Mouse (Mus musculus) liver, embryonic 16.5 days (tissue): Measurements from ENCODE around the gene Rab22a. TPM values are rescaled to one million over a fixed set of nuclear protein-coding genes. Genes with fewer than 3 reads are reported as not detected.
"Not testable (repeated sequence)": the region's sequence is repeated elsewhere in the genome, so short reads cannot be mapped to it uniquely, and the experiment has no call there.

Experiments
- ATAC-seq: fragments of 200-750 bp; cut with Nextera tagmentation; 2 replicates; pipeline ENCODE4 v1.8.0; 2017; ENCODE audit warnings: low read depth, mild to moderate bottlenecking, moderate number of reproducible peaks, moderate library complexity
- H3K27ac ChIP-seq: fragments of 300-500 bp; sonication (generic); 2 replicates; pipeline ENCODE4 v1.5.1; 2014; ENCODE audit warnings: mild to moderate bottlenecking, low read length
- H3K27me3 ChIP-seq: fragments of 300-500 bp; sonication (generic); 2 replicates; pipeline ENCODE4 v1.6.1; 2014; ENCODE audit warnings: low read depth, low read length, mixed read lengths; ENCODE audit not compliant: control insufficient read depth, insufficient read depth
- H3K36me3 ChIP-seq: fragments of 300-500 bp; sonication (generic); 2 replicates; pipeline ENCODE4 v1.6.1; 2014; ENCODE audit warnings: mild to moderate bottlenecking; ENCODE audit not compliant: control insufficient read depth, insufficient read depth
- H3K4me1 ChIP-seq: fragments of 300-500 bp; sonication (generic); 2 replicates; pipeline ENCODE4 v1.6.1; 2014; ENCODE audit warnings: low read depth, low read length, mixed read lengths; ENCODE audit not compliant: control insufficient read depth
- H3K4me2 ChIP-seq: fragments of 300-500 bp; sonication (generic); 2 replicates; pipeline ENCODE4 v1.6.1; 2014; ENCODE audit warnings: low read depth, low read length, mixed read lengths
- H3K4me3 ChIP-seq: fragments of 300-500 bp; sonication (generic); 2 replicates; pipeline ENCODE4 v1.5.1; 2014; ENCODE audit warnings: low read depth, mild to moderate bottlenecking, low read length
- H3K9ac ChIP-seq: fragments of 300-500 bp; sonication (generic); 2 replicates; pipeline ENCODE4 v1.6.1; 2014; ENCODE audit warnings: low read depth, low read length
- H3K9me3 ChIP-seq: fragments of 300-500 bp; sonication (generic); replicated peaks from 2 replicates; pipeline ENCODE4 v1.6.1; 2016; ENCODE audit warnings: low read length; ENCODE audit not compliant: control insufficient read depth
- WGBS: fragments of 180-500 bp; shearing (Covaris S2); extraction: QIAGEN DNeasy Blood & Tissue Kit; methylation state at CpG from one replicate; pipeline ENCODE4 v1.1.7; 2014; ENCODE audit not compliant: insufficient replicate concordance; 5-methylcytosine and 5-hydroxymethylcytosine counted together
- polyA plus RNA-seq: library from polyadenylated mRNA; unstranded; fragments of >200 nt; fragmentation: Nextera tagmentation; extraction: Ambion mirVana; gene quantifications from 2 replicates; pipeline ENCODE4 v1.2.1, GENCODE M21; 2015

The Rab22a gene
- 13.9 and 14.1 TPM in 2 replicates for polyA plus RNA-seq

DNA sequence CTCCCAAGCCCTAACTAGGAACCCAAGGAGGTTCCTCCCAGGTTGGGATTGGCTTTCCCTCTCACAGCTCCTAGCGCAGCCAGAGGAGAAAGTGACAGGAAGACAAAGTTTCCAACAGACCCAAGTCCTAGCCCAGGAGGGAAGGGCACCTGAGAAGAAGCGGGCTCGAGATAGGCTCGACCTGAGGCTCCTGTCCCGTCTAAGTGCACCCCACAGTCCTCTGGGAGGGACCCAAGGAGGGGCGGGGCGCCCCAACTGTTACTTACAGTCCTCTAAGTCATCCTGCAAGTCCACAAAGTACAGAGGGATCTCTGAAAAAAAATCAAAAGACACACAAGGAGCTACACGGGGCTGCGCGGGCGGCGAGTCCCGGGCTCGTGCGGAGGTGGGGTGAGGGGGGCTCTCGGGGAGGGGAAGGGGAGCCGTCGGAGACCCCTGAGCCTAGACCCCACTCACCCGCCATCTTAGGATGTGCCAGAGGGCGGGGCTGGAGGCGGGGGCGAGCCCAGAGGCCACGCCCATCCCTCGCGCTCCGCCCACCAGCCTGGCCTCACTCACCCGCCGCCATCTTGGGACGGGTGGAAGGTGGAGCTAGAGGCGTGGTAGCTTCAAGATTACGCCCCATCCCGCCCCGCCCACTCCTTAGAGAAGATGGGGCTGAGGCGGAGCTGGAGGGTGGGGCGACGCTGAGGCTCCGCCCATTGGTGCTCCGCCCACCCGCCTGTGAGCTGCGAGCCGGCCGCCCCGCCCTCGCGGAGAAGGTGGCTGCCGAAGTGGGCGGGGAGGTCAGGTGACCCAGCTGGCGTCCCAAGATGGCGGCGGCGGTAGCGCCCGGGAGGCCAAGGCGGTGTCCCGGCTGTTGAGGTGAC is at the start of gene Rab22a:
TSS of gene Rab22a (plus strand) at position 704 of the 869 bp plus-strand sequence.
- H3K4me3 ChIP-seq = peak within 1 kb of the TSS; percentile 96
- peak within 1 kb of the TSS; percentile 91 for H3K4me2 ChIP-seq
- WGBS = under 1% methylated on average over 49 of the region's 55 CpGs
- H3K4me1 ChIP-seq = peaks cover 36% of the 10 kb centered on the region
- no peaks in the 10 kb centered on the region for H3K9me3 ChIP-seq
- H3K36me3 ChIP-seq = no peaks in the 10 kb centered on the region; the same call in 1 of the 2 replicates
- no peaks in the 10 kb centered on the region for H3K27me3 ChIP-seq
- H3K27ac ChIP-seq = peak within 1 kb of the TSS; percentile 84
- ATAC-seq = peak; percentile 91
- H3K9ac ChIP-seq = peak within 1 kb of the TSS; percentile 94

DNA sequence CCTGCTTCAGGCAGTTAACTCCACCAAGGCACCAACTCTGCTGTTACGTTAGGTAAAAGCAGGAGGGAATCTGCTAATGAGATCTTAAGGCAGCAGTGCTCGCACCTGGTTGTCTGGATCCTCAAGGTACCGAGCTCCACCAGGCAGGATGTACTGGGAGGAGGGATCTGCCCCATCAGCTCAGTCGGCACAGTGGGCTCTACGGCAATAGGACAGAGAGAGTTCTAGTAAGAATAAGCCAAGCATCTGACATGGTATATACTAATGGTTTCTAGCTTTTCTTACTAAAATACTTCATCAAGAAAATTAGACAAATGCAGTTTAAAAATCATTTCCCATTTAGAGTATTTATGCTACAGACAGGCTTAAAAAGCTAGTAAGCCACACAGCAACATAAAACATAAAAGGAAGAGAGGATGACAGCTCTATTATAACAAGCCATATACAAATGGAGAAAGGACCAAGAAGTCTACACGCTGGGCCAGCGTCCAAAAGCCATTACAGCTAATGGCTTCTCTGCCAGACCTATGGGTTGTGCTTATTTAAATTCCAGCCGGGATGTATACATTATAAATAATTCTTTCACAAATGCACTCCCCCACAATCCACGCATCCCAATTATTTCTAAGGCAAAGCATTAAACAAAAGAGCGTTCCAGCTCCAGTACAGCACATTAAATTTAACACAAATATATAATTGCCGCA is 44.0 kb upstream of the Rab22a start:
- 78% methylated on average over 11 of the region's 11 CpGs for WGBS
- Histone ChIP-seq H3K4me3 (no peak overlapping the region), H3K27me3 (no peaks in the 10 kb centered on the region), H3K4me2 (no peak overlapping the region), H3K27ac (no peak overlapping the region), H3K4me1 (no peaks in the 10 kb centered on the region), H3K9ac (no peak overlapping the region), H3K9me3 (no peaks in the 10 kb centered on the region), H3K36me3 (no peaks in the 10 kb centered on the region)
- ATAC-seq = no peak

DNA sequence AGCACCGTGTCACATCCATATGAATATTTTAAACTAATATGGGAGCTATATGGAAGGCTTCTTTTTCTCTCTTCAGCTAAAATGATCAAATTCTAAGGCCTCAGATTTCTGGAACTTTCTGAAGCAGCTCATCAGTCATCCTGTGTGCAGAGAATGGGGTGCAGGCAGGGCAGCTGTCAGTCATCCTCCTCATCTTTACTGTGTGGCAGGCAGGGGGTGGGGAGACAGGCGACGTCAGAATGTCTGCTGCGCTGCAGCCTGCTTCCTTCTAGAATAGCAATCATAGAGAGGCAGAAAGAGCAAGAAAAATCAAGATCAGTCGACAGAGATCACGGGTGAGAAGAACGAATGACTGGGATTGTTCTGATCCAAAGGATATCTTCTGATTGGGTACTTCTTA is 43.4 kb upstream of the Rab22a start:
- H3K9ac ChIP-seq = no peak overlapping the region
- H3K4me1 ChIP-seq = no peaks in the 10 kb centered on the region
- no peak overlapping the region for H3K4me3 ChIP-seq
- H3K9me3 ChIP-seq = no peaks in the 10 kb centered on the region
- H3K27me3 ChIP-seq = no peaks in the 10 kb centered on the region
- H3K27ac ChIP-seq = no peak overlapping the region
- ATAC-seq = no peak
- H3K36me3 ChIP-seq = no peaks in the 10 kb centered on the region
- no peak overlapping the region for H3K4me2 ChIP-seq
- WGBS = 73% methylated on average over 7 of the region's 7 CpGs

DNA sequence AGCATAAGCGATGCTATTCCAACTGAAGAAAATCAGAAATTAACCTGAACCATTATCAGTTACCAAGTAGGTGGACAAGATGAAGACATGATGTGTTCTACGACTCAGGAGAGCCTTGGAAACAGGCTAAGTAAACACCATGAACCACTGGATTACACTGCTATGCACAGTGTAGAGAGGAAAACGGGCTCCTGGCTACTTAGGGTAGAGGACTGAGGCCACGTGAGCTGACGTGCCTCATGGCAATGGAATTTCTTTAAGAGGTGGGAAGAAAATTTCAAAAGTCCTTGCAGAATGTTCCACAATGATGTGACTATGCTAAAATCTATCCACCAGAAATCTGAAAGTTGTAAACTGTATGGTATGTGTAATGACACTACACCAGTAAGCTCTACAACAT is 40.4 kb upstream of the Rab22a start:
- Histone ChIP-seq H3K27ac (no peak overlapping the region), H3K27me3 (no peaks in the 10 kb centered on the region), H3K4me1 (no peaks in the 10 kb centered on the region), H3K36me3 (no peaks in the 10 kb centered on the region), H3K9ac (no peak overlapping the region), H3K9me3 (no peaks in the 10 kb centered on the region), H3K4me3 (no peak overlapping the region), H3K4me2 (no peak overlapping the region)
- ATAC-seq = no peak
- 76% methylated on average over 5 of the region's 5 CpGs for WGBS

DNA sequence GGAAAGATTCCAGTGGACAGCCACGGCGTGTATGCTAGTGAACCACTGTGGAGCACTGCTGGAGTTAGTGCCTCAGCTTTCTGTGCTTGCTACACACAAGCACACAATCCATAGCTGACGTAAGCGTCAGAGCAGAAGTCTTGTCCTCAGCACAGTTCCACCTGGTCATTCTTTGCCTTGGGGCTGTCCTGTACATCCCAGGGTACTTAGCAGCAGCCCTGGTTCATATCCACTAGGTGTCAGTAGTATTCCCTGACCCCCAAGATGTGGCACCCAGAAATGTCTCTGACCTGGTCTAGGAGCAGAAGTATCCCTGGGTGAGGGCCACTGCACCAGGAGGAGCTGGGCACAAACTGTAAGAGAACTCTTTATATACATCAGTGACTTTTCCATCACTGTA is 38.9 kb upstream of the Rab22a start:
- no peaks in the 10 kb centered on the region for H3K27me3 ChIP-seq
- H3K9me3 ChIP-seq = no peaks in the 10 kb centered on the region
- ATAC-seq = no peak
- no peaks in the 10 kb centered on the region for H3K36me3 ChIP-seq
- no peaks in the 10 kb centered on the region for H3K4me1 ChIP-seq
- no peak overlapping the region for H3K4me3 ChIP-seq
- 77% methylated on average over 4 of the region's 4 CpGs for WGBS
- no peak overlapping the region for H3K27ac ChIP-seq
- no peak overlapping the region for H3K4me2 ChIP-seq
- no peak overlapping the region for H3K9ac ChIP-seq

DNA sequence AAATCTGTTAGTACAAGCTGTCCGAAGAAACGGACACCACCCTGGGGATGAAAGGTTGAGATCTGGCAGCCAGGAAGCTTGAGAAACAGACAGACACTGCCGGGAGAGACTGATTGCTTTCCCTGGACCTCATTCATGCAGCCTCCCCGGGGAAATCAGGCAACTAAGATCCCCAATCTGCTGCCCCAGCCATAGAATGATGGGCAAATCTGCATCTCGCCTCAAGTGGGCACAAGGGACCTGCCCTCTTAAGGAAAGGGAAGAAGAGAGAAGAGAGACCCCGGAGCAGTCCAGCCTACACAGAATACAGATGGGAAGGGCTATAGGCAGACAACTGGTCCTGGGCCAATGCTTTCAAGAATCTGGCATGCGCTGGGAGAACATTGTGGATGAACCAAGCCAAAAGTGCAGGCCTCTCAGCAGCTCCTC is 37.4 kb upstream of the Rab22a start:
- no peaks in the 10 kb centered on the region for H3K4me1 ChIP-seq
- H3K36me3 ChIP-seq = no peaks in the 10 kb centered on the region
- no peak overlapping the region for H3K9ac ChIP-seq
- no peak overlapping the region for H3K4me3 ChIP-seq
- ATAC-seq = no peak
- H3K27me3 ChIP-seq = no peaks in the 10 kb centered on the region
- no peak overlapping the region for H3K27ac ChIP-seq
- WGBS = 57% methylated on average over 7 of the region's 7 CpGs
- H3K9me3 ChIP-seq = no peaks in the 10 kb centered on the region
- no peak overlapping the region for H3K4me2 ChIP-seq

DNA sequence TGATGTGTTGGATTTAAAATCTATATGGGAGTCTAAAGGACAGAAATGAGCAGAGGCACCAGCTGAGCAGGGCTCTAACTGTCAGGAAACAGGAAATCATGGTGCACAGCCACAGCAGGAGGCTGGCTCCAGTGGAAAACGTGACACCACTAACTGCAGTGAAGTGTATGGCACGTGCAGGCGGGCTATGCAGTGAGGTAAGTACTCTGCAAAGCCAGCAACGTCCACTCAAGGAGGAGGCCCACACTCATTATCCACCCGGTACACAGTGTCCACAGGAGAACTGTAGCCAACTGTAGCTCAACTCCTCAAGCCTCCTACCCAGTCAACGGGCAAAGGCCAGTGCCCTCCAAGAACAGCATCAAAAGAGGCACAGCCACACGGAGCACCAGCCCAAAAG is 34.9 kb upstream of the Rab22a start:
- Histone ChIP-seq H3K4me3 (no peak overlapping the region), H3K9me3 (no peaks in the 10 kb centered on the region), H3K4me2 (no peak overlapping the region), H3K36me3 (no peaks in the 10 kb centered on the region), H3K27me3 (no peaks in the 10 kb centered on the region), H3K27ac (no peak overlapping the region), H3K4me1 (no peaks in the 10 kb centered on the region), H3K9ac (no peak overlapping the region)
- no peak for ATAC-seq
- 42% methylated on average over 7 of the region's 7 CpGs for WGBS

DNA sequence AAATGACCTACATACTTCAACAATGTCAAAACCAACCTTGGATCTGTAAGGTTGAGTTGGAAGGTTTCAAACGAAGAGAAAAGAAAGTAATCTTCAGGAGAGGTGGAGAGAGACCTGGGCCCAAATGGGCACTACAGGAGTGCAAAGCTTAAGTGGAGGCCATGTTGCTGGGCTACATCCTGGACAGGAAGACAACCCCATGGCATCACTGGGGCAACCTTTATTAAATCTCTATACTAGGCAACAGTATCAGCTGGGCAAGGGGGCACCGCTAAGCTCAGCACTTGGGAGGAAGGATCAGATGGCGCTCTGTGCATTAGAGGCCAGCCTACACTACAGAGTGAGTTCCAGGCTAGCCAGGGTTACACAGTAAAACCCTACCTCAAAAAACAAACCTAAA is 33.8 kb upstream of the Rab22a start:
- no peak overlapping the region for H3K27ac ChIP-seq
- no peak for ATAC-seq
- no peak overlapping the region for H3K4me2 ChIP-seq
- no peaks in the 10 kb centered on the region for H3K36me3 ChIP-seq
- WGBS = 77% methylated on average over 3 of the region's 3 CpGs
- no peak overlapping the region for H3K9ac ChIP-seq
- H3K9me3 ChIP-seq = no peaks in the 10 kb centered on the region
- H3K4me3 ChIP-seq = no peak overlapping the region
- H3K4me1 ChIP-seq = no peaks in the 10 kb centered on the region
- H3K27me3 ChIP-seq = no peaks in the 10 kb centered on the region

DNA sequence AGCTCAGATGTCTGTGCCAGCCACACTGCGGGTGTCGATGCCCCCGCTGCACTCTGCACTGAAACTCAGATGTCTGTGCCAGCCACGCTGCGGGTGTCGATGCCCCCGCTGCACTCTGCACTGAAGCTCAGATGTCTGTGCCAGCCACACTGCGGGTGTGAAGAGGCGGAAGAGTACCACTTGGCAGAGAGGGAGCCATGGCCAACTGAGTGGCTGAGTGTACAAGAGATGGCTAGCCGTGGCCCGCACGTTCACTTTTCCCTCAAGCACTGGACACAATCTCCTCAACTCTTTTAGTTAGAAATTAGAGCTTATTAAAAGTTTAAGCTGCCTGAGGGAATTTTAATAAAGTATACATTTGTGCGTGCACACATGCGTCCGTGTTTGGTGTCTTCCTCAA is 25.5 kb upstream of the Rab22a start:
- WGBS = 81% methylated on average over 15 of the region's 15 CpGs
- H3K27ac ChIP-seq, H3K4me3 ChIP-seq, H3K4me2 ChIP-seq, H3K36me3 ChIP-seq, H3K27me3 ChIP-seq, ATAC-seq, H3K4me1 ChIP-seq, H3K9me3 ChIP-seq, H3K9ac ChIP-seq: not testable (repeated sequence)
